Mouse (Mus musculus) right cerebral cortex, postnatal 10 days (tissue): ENCODE data around the gene A830005F24Rik.
"Not testable (repeated sequence)": the region's sequence is repeated elsewhere in the genome, so short reads cannot be mapped to it uniquely, and the experiment has no call there.

Experiments used
- DNase-seq, 2 experiments: peaks; one replicate each; pipeline ENCODE4 v3.0.0; 2021; ENCODE audit warnings: low spot score in 2 of 2

A830005F24Rik gene

DNA sequence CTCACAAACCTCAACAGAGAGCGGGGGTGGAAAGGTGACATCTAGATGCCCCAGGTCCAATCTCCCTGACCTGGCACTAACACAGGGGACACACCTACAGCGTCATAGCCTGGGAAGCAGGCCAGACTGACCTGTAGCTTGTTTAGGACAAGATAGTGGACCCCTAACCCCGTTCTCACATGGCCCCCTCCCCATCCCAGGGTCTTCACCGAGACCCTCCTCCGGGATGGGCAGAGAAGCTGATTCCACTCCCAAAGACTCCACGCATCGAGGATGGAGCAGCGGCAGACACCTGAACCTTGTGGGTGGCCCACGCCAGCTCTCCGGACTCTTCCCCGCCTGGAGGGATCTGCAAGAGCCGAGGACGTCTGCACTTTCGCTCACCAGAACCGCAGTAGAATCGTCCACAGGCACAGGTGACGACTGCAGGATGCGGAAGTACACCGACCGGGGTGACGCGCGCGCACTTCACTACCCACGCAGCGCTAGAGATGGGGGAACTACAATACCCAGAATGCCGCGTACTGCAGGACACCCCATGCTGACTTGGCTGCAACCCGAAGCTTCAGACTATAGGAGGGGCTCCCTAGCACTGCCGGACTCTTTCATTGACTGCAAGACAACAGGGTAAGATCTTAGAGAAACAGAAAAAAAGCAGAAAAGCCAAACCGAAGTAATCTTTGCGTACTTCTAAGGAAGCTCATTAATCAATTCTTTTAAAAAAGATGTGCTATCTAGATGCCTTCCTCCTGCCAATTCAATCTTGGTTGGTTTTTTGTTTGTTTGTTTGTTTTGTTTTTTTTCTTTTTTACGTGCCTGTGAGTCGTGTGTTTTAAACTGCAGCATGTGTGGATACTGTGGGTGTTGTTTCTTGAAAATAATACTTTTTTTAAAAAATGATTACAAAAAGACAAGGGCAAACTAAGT, at the start of gene A830005F24Rik, which contains the start of gene Zfp169:
Gene A830005F24Rik, plus strand, starts transcription at position 568 of the 927 bp plus-strand sequence.
Gene Zfp169, minus strand, starts transcription at position 449 of the 927 bp plus-strand sequence.
- DNase-seq: peak; percentile 94 to 96

DNA sequence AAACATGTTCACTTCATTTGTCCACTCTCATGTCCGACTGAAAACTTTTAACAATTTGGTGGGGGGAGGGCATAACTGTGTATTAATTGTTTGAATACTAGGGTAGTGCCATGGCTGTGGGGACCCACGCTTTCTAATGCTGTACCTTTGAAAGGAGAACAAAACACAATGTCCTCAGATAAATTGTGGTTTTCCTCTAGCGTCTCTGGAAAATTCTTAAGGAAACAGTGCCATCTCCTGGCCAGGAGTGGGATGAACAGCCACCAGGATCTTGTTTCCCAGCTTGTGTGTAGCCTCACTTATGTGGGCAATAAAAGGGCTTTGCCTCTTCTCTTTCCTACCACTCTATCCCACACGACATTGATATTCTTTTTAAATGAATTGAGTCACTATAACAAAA, 49.2 kb upstream of the A830005F24Rik start:
- peak; percentile 81 to 87 for DNase-seq

- DNase-seq: no peak
Observed at GRCm38 (mm10) chr13:48466186-48466585, 47.2 kb upstream of the A830005F24Rik start.

DNA sequence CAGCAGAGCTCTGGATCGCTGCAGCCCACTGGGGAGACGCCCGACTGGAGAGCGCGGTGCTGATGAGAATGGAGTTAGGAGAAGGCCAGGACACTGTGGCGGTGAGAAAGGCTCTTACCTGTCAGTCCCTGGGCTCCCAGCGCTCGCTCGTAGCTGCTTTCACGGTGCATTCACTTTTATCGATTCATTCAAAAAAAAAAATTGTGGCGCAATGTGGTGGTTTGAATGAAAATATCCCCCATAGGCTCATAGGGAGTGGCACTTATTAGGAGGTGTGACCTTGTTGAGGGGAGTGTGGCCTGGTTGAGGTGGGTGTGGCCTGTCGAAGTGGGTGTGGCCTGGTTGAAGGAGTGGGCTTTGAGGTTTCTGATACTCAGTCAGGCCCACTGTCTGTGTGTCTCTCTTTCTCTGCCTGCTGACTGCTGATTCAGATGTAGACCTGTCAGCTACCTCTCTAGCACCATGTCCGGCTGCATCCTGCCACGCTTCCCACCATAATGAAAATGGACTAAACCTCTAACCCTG, 44.7 kb upstream of the A830005F24Rik start:
- DNase-seq: no peak

- DNase-seq: no peak
Observed at GRCm38 (mm10) chr13:48483606-48484005, 29.8 kb upstream of the A830005F24Rik start.

DNA sequence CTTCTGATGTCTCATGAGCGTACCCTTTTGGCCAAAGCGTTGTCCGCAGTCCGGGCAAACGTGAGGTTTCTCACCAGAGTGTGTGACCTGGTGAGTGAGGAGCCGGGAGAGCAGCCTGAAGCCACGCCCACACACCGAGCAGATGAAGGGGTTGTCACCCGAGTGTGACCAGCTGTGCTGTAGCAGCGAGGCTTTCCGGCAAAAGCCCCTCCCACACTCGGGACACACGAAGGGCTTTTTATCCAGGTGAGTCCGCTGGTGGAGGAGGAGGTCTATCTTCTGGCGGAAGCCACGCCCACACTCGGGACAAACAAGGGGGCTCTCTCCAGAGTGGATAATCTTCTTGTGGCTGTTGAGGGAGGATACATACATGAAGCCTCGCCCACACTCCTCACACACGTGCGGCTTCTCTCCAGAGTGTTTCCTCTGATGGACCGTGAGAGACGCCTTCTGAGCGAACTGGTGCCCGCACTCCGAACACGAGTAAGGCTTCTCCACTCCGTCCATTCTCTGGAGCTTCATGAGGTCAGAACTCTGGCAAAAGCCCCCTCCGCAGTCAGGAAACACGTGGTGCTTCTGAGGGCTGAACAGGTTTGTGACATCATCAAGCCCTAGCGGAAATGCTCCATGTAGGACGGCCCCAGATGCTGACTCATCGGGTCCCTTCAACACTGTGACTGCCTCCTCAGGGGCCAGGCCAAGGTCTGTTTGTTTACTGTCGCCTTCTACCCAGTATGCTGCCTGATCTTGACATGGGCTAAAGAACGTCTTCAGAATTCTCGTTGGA, 22.8 kb upstream of the A830005F24Rik start:
- DNase-seq: no peak

- DNase-seq: no peak
Observed at GRCm38 (mm10) chr13:48493183-48493582, 20.2 kb upstream of the A830005F24Rik start.

DNA sequence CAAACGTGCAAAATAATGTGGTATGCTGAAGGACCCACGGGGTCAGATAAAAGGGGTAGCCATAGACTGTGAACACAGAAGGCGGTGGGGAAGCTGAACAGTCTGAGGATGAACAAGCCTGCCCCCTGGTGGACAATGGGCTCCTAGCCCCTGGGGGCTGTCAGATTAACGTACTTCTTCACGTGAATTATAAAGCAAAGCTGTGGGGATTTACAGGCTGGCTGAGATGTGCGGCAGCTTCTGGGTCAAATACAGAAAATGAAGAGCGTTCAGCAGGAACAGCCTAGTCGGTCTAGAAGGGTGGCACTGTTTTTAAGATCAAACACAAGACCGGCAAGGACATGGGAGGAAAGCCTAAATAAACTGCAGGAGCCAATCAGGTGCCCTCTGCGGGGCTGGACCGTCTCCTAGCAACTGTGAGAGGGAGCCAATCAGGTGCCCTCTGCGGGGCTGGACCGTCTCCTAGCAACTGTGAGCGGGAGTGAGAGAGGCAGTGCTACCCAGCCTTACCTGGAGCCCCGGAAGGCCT, 15.6 kb upstream of the A830005F24Rik start:
- peak; percentile 81 to 87 for DNase-seq

DNA sequence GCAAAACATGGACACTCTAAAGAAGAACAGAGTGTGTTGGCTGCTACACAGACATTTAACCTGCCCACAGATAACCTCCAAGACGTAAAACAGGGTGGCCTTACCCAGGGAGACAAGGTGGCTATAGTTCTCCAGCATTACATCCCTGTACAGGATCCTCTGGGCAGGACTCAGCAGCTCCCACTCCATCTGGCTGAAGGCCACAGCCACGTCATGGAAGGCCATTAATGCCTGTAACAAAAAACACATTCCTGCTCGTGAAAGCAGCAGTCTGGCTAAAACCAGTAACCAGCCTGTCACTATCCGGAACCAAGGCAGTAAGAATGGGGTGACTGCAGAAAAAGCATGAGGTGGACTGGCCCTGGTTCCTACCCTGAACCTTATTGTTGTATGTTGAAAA, 14.7 kb upstream of the A830005F24Rik start:
- no peak for DNase-seq

DNA sequence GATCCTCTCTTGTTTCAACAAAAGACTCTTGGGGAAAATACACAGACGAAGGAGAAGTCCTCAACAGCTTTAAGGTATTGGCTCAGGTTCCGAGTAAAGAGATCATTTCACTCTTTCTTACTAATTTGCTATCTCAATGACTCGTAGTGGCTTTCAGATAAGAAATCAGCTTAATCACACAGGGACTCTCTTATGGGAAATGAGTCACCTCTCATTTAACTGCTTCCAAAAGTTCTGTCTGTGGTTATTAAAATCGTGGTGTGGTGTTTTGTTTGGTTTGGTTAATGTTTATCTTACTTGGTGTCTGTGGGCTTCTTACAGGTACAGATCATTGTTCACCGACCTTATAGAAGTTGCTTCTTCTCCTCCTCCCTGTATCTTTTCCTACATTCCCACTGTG, 10.9 kb upstream of the A830005F24Rik start:
- no peak for DNase-seq

- DNase-seq: no peak
Observed at GRCm38 (mm10) chr13:48508661-48509060, 4.7 kb upstream of the A830005F24Rik start.

DNA sequence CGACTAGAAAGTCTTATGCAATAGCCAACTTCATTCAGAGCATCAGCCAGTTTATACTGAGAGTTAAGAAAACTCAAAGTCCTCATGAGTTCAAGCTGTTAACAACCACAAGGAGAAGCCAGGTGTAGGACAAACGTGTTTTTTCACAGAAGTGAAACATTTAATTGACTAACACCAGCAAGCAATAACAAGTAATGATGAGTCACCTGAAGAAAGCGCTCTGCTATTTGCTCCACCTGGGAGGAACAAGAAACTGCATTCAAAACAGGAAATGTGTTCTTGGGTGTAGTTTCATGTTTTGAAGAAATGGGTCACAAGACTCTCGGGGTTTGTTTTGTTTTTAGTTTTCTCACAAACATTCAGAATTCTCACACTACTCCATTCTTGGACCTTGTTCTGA, 2.5 kb downstream of the A830005F24Rik start:
- no peak for DNase-seq

DNA sequence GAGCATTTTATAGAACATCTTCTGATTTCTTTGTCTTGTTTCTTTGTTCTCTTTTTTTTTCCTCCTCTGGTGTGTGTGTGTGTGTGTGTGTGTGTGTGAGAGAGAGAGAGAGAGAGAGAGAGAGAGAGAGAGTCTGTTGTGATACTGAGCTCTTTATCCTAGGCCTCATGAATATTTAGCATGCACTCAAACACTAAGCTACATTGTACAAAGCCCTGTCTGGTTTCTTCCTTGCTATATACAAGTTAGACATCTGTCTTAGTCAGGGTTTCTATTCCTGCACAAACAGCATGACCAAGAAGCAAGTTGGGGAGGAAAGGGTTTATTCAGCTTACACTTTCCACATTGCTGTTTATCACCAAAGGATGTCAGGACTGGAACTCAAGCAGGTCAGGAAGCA, 5.8 kb downstream of the A830005F24Rik start:
- not testable (repeated sequence) for DNase-seq

DNA sequence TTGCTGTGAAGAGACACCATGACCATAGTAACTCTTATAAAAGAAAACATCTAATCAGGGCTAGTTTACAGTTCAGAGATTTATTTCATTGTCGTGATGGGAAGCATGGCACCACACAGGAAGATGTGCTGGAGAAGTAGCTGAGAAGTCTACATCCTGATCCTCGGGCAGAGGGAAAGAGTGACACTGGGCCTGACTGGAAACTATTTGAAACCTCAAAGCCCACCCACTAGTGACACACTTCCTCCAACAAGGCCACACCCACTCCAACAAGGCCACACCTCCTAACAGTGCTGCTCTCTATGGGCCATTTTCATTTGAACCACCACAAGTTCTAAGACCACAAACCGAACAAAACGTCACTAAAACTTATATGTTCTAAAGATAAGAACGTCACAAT, 12.4 kb downstream of the A830005F24Rik start:
- peak in 1 of 2 experiments; percentile 7 for DNase-seq

GRCm38 (mm10) chr13:48528123-48528871, 14.9 kb downstream of the A830005F24Rik start:
- DNase-seq: peak; percentile 81

- DNase-seq: no peak
Observed at GRCm38 (mm10) chr13:48529028-48529427, 15.7 kb downstream of the A830005F24Rik start.

- DNase-seq: peak; percentile 50 to 61
Observed at GRCm38 (mm10) chr13:48530685-48531084, 17.3 kb downstream of the A830005F24Rik start.

GRCm38 (mm10) chr13:48531448-48531847, 18.1 kb downstream of the A830005F24Rik start:
- DNase-seq: no peak

GRCm38 (mm10) chr13:48533441-48533840, 20.1 kb downstream of the A830005F24Rik start:
- DNase-seq: peak in 1 of 2 experiments; percentile 22

GRCm38 (mm10) chr13:48540488-48540887, 27.1 kb downstream of the A830005F24Rik start:
- DNase-seq: no peak

- no peak for DNase-seq
Observed at GRCm38 (mm10) chr13:48544391-48544790, 31.0 kb downstream of the A830005F24Rik start.
